Mouse (Mus musculus) ES-Bruce4 (cell line): ENCODE data around the gene Lime1.

Experiments used
- CTCF ChIP-seq: IDR thresholded peaks from one replicate; pipeline ENCODE4 v1.8.1; 2011; ENCODE audit warnings: low read depth, low read length
- POLR2A ChIP-seq: IDR thresholded peaks from one replicate; pipeline ENCODE4 v1.8.1; 2011; ENCODE audit warnings: low read length; ENCODE audit not compliant: insufficient read depth

DNA sequence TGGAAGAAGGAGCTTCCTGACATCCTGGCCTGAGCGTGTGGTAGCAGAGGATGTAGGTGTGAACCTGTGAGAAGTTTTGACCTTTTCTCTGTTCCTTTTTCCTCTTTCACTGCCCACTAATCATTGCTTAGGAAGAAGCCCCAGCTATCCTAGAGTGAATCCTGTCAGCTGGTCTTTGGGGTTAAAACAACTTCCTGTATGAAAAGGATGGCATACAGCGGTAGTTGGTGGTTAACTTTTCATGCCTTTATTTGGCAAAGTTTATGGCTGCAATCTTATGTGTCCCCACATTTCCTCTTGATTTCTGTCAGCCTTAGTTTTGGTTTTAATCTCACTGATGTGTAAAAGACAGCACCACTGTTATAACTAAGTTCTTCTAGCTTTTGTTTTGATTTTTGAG, 2.6 kb upstream of the Lime1 start:
- TF ChIP-seq POLR2A (no peak), CTCF (no peak)
